Mouse (Mus musculus): Measurements from ENCODE around the gene Tas2r105.

GRCm38 (mm10) chr6:131689963-131690362, 2.7 kb upstream of the Tas2r105 start, which contains the start of gene Tas2r114:
- TF ChIP-seq CTCF (conservative IDR thresholded peaks at IDR 0.05; ENCODE audit: low read length) (no peak), POU5F1 (IDR thresholded peaks at IDR 0.05; ENCODE audit: borderline replicate concordance, low read length) (no peak)
